Mouse (Mus musculus): Measurements from ENCODE around the gene Slc16a6. TPM values are rescaled to one million over a fixed set of nuclear protein-coding genes. Genes with fewer than 3 reads are reported as not detected.
A peak's percentile ranks its signal among the peaks of the same experiment; 100 is the strongest.

Gene Slc16a6
- total and polyA plus RNA-seq, 2 experiments from 2014 or later = 8.7 to 11.2 TPM

GRCm38 (mm10) chr11:109487111-109487510, 13.7 kb upstream of the Slc16a6 start:
- 35% methylated on average over 1 of the region's 1 CpGs for WGBS
- DNase-seq (ENCODE audit: low spot score) = no peak

GRCm38 (mm10) chr11:109485398-109486045, 12.1 kb upstream of the Slc16a6 start:
- Histone ChIP-seq H3K4me2 (ENCODE audit: low read depth, low read length) (no peak overlapping the region), H3K27me3 (ENCODE audit: insufficient read depth, low read length) (no peaks in the 10 kb centered on the region), H3K27ac (no peak overlapping the region), H3K4me1 (ENCODE audit: insufficient read depth, low read length) (no peaks in the 10 kb centered on the region), H3K9me3 (ENCODE audit: low read length) (no peaks in the 10 kb centered on the region), H3K4me3 (ENCODE audit: low read length) (no peak overlapping the region), H3K9ac (replicated peaks; ENCODE audit: low read length) (no peak overlapping the region), H3K36me3 (ENCODE audit: insufficient read depth, low read length) (no peaks in the 10 kb centered on the region)
- TF ChIP-seq CTCF (IDR thresholded peaks at IDR 0.05; ENCODE audit: low read depth) = no peak
- peak; percentile 43 for DNase-seq (ENCODE audit: low spot score)
- no peak for ATAC-seq
- WGBS = 76% methylated on average over 15 of the region's 15 CpGs

More at GRCm38 (mm10) chr11:109487111-109487510, 13.7 kb upstream of the Slc16a6 start:
- no peak for ATAC-seq
- no peak overlapping the region for H3K4me3 ChIP-seq (ENCODE audit: low read length)
- H3K9ac ChIP-seq (replicated peaks; ENCODE audit: low read length) = no peak overlapping the region
- H3K36me3 ChIP-seq (ENCODE audit: insufficient read depth, low read length) = no peaks in the 10 kb centered on the region
- no peak overlapping the region for H3K27ac ChIP-seq
- no peaks in the 10 kb centered on the region for H3K4me1 ChIP-seq (ENCODE audit: insufficient read depth, low read length)
- H3K27me3 ChIP-seq (ENCODE audit: insufficient read depth, low read length) = no peaks in the 10 kb centered on the region
- H3K4me2 ChIP-seq (ENCODE audit: low read depth, low read length) = no peak overlapping the region
- TF ChIP-seq CTCF (IDR thresholded peaks at IDR 0.05; ENCODE audit: low read depth) = no peak
- H3K9me3 ChIP-seq (ENCODE audit: low read length) = no peaks in the 10 kb centered on the region

GRCm38 (mm10) chr11:109480440-109480839, 7.0 kb upstream of the Slc16a6 start:
- H3K36me3 ChIP-seq (ENCODE audit: insufficient read depth, low read length) = no peaks in the 10 kb centered on the region
- DNase-seq (ENCODE audit: low spot score) (no peak), ATAC-seq (no peak)
- 78% methylated on average over 8 of the region's 8 CpGs for WGBS
- no peaks in the 10 kb centered on the region for H3K27me3 ChIP-seq (ENCODE audit: insufficient read depth, low read length)
- no peak overlapping the region for H3K9ac ChIP-seq (replicated peaks; ENCODE audit: low read length)
- no peaks in the 10 kb centered on the region for H3K4me1 ChIP-seq (ENCODE audit: insufficient read depth, low read length)
- H3K27ac ChIP-seq = no peak overlapping the region
- TF ChIP-seq CTCF (IDR thresholded peaks at IDR 0.05; ENCODE audit: low read depth) = no peak
- no peak overlapping the region for H3K4me3 ChIP-seq (ENCODE audit: low read length)
- H3K9me3 ChIP-seq (ENCODE audit: low read length) = no peaks in the 10 kb centered on the region
- H3K4me2 ChIP-seq (ENCODE audit: low read depth, low read length) = no peak overlapping the region

DNA sequence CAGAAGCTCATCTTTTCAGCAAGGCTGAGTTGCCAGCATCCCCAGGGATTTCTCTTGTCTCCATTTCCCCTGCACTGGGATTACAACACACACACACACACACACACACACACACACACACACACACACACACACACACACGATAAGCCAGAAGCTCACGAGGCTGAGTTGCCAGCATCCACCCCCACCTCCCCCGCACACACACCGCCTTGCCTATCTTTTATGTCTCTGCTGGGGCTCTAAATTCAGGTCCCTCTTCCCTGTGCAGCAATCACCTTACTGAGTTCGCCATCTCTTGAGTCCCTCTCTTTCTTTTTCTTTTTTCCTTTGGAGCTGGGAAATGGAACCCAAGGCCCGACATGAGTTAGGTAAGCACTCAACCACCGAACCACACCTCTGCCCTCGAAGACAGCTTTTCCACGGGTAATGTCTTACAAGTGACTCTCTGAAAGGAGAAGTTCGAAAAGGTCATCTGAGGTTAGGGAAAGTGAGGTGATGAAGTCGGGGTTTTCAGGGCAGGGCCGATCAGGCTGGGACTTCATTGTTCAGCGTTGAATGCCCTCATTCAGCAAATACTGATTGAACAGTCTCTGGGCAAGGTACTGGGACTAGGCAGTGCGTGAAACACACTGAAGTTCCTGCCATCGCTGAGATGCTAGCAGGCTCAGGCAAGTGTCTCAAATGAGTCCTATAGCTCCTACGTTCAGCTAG, 6.3 kb upstream of the Slc16a6 start:
- Histone ChIP-seq H3K4me2 (ENCODE audit: low read depth, low read length) (no peak overlapping the region), H3K9ac (replicated peaks; ENCODE audit: low read length) (no peak overlapping the region), H3K9me3 (ENCODE audit: low read length) (no peaks in the 10 kb centered on the region), H3K4me3 (ENCODE audit: low read length) (no peak overlapping the region), H3K27me3 (ENCODE audit: insufficient read depth, low read length) (no peaks in the 10 kb centered on the region), H3K27ac (no peak overlapping the region), H3K36me3 (ENCODE audit: insufficient read depth, low read length) (no peaks in the 10 kb centered on the region), H3K4me1 (ENCODE audit: insufficient read depth, low read length) (no peaks in the 10 kb centered on the region)
- DNase-seq (ENCODE audit: low spot score) = no peak
- no peak for ATAC-seq
- WGBS = 48% methylated on average over 16 of the region's 16 CpGs
- TF ChIP-seq CTCF (IDR thresholded peaks at IDR 0.05; ENCODE audit: low read depth) = no peak

DNA sequence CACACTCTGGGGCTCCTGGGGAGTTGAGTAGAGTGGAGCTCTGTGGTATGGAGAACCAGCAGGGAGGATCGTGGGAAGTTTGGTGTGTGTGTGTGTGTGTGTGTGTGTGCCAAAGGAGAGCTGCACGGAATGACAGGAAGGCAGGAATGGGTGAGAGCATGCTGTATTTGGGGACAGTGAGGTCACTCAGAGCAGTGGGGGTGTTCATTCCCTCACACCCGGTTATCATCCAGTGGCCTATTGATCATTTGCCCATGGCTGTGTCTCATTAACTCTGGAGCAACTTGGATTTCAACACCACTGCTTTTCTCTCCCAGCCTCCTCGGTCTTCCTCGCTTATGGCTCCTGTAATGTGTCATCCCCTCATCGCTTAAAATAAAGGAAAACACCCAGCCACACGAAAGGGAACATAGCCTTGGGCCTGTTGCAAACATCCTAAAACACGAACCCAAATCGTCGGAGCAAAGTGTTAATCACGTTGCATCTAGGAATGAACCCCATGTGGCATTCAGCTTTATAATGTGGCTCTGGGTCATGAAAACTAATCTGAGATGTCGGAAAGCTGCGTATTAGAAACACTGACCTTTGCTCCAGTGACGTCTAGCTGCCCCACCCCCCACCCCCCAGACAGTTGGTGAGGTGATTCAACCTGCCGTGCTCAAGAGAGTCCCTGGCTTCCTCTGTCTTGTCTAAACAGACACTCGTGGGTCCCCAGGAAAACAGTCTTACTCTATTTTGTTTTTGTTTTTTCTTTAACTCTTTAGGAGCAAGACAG, 4.4 kb upstream of the Slc16a6 start:
- no peak for TF ChIP-seq CTCF (IDR thresholded peaks at IDR 0.05; ENCODE audit: low read depth)
- 44% methylated on average over 16 of the region's 16 CpGs for WGBS
- DNase-seq (ENCODE audit: low spot score) = no peak
- H3K27ac ChIP-seq = no peak overlapping the region
- no peaks in the 10 kb centered on the region for H3K36me3 ChIP-seq (ENCODE audit: insufficient read depth, low read length)
- no peak overlapping the region for H3K4me3 ChIP-seq (ENCODE audit: low read length)
- H3K27me3 ChIP-seq (ENCODE audit: insufficient read depth, low read length) = no peaks in the 10 kb centered on the region
- H3K9me3 ChIP-seq (ENCODE audit: low read length) = no peaks in the 10 kb centered on the region
- no peaks in the 10 kb centered on the region for H3K4me1 ChIP-seq (ENCODE audit: insufficient read depth, low read length)
- no peak overlapping the region for H3K4me2 ChIP-seq (ENCODE audit: low read depth, low read length)
- H3K9ac ChIP-seq (replicated peaks; ENCODE audit: low read length) = no peak overlapping the region
- ATAC-seq = no peak

GRCm38 (mm10) chr11:109476653-109477052, 3.3 kb upstream of the Slc16a6 start:
- Histone ChIP-seq H3K9ac (replicated peaks; ENCODE audit: low read length) (no peak overlapping the region), H3K4me2 (ENCODE audit: low read depth, low read length) (no peak overlapping the region), H3K9me3 (ENCODE audit: low read length) (no peaks in the 10 kb centered on the region), H3K4me1 (ENCODE audit: insufficient read depth, low read length) (no peaks in the 10 kb centered on the region), H3K36me3 (ENCODE audit: insufficient read depth, low read length) (no peaks in the 10 kb centered on the region), H3K27ac (peak overlapping the region; percentile 63), H3K4me3 (ENCODE audit: low read length) (no peak overlapping the region), H3K27me3 (ENCODE audit: insufficient read depth, low read length) (no peaks in the 10 kb centered on the region)
- ATAC-seq (no peak), DNase-seq (ENCODE audit: low spot score) (no peak)
- WGBS = 30% methylated on average over 6 of the region's 6 CpGs
- no peak for TF ChIP-seq CTCF (IDR thresholded peaks at IDR 0.05; ENCODE audit: low read depth)
